Mouse (Mus musculus) inflammation-experienced regulatory T-cells (primary cell): ENCODE results near the gene Ccna2. TPM values are rescaled to one million over a fixed set of nuclear protein-coding genes. Genes with fewer than 3 reads are reported as not detected.

Experiments used
- polyA plus RNA-seq, 2 experiments: library from polyadenylated mRNA; unstranded; fragments of 100-300 nt; shearing (Covaris generic); gene quantifications; one replicate each; pipeline ENCODE4 v1.2.1; 2017

The Ccna2 gene
- 1 to 10 TPM; 2.6 to 8.9 TPM for polyA plus RNA-seq

DNA sequence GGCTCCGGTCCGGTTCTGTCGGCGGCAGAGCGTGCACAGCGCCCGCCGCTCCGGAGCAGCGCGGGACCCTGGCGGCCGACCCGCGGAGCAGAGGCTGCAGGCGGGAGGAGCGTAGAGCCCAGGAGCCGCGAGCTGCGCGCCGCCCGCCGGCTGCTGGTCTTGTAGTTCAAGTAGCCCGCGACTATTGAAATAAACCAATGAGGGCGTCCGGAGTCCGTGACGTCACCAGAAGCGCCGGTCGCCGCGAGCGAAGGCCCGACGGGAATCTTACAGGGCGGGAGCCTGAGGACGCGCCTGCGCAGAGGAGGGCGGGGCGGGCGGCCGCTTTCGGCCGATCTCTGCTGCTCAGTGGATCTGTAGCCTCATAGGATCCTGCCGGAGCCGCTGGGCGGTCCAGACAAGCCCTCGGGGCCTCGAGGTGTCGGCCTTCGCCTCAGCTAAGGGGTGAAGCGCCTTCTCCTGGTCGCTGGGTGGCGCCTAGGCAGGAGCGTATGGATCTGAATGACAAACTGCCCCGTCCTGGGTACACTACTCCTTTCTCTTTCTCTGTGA, at the start of gene Ccna2:
Gene Ccna2 (minus strand): TSS at position 324 of the 552 bp plus-strand sequence.

GRCm38 (mm10) chr3:36613202-36613907, 41.4 kb upstream of the Ccna2 start, which contains the start of gene Bbs7:
Bbs7 (minus strand) TSS chr3:36613477.

DNA sequence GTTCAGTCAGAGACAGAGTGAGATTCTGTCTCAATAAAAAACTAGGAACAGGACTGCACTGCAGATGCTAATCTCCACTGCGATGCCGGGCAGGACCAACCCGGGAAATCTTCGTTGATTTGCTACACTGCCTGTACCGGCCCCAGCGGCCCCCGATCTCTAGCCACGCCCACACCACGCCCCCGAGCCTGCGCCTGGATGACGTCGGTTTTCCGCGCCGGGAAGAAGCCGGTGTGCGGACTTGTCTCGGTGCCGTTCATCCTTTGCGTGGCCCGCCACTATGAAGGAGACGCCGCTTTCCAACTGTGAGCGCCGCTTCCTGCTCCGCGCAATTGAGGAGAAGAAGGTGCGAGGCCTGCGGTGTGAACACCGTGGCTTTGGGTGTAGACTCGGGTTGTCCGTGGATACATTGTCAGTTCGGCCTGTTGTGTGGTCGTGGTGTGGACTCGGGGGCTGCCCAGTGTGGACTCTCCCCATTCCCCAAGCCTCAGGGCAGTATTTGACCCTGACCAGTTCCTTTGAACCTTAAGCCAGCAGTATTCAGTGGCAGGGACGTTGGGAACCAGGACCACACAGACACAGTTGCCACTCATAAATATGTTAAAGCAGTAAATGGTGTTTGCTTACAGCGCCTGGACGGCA, 19.4 kb downstream of the Ccna2 start, which contains the start of gene Exosc9:
Gene Exosc9 (plus strand): TSS at position 201 of the 642 bp plus-strand sequence.

GRCm38 (mm10) chr3:36521073-36522060, 50.6 kb downstream of the Ccna2 start, which contains the start of gene Gm11549:
Gm11549 (minus strand) TSS chr3:36521813.

Other genes with a start within 250 kb of the Ccna2 start
- 100 to 1,000 TPM; 167 to 221 TPM for gene Anxa5, start 96.3 kb downstream of the Ccna2 start, polyA plus RNA-seq
- 1 to 10 TPM; 2.4 to 4.5 TPM for gene 1810062G17Rik, start 96.2 kb downstream of the Ccna2 start, polyA plus RNA-seq
- not detected for gene Gm11549, start 50.3 kb downstream of the Ccna2 start, polyA plus RNA-seq
- gene Exosc9, start 19.5 kb downstream of the Ccna2 start, polyA plus RNA-seq: 10 to 100 TPM; 46.9 to 59.8 TPM
- gene Bbs7, start 41.3 kb upstream of the Ccna2 start, polyA plus RNA-seq: under 1 TPM; 0.26 to 0.28 TPM
- 1 to 10 TPM in 1 of 2 experiments, under 1 TPM in 1; 0.49 to 5.4 TPM for gene Trpc3, start 118.0 kb upstream of the Ccna2 start, polyA plus RNA-seq